Mouse (Mus musculus): ENCODE results near the gene Sbk2. TPM values are rescaled to one million over a fixed set of nuclear protein-coding genes. Genes with fewer than 3 reads are reported as not detected.
"Not testable (repeated sequence)": the region's sequence is repeated elsewhere in the genome, so short reads cannot be mapped to it uniquely, and the experiment has no call there.

The Sbk2 gene
- total and polyA plus RNA-seq, 3 experiments: 0.10 to 0.30 TPM; not detected in 1

- peaks cover 5% of the 10 kb centered on the region; the same call in 1 of the 2 replicates for H3K79me2 ChIP-seq (replicated peaks; ENCODE audit: control insufficient read depth, extremely low read depth, insufficient read depth, poor library complexity, severe bottlenecking)
- no peak overlapping the region for H3K9ac ChIP-seq (ENCODE audit: insufficient read depth, low read depth)
- TF ChIP-seq EP300 (IDR thresholded peaks at IDR 0.05; ENCODE audit: low read length) (no peak), POLR2AphosphoS2 (IDR thresholded peaks at IDR 0.05; ENCODE audit: low read depth, low read length) (no peak), UBTF (IDR thresholded peaks at IDR 0.05; ENCODE audit: low read depth, low read length) (no peak), ZKSCAN1 (IDR thresholded peaks at IDR 0.05; ENCODE audit: borderline replicate concordance, low read depth, low read length) (no peak)
- H3K4me2 ChIP-seq (ENCODE audit: insufficient read depth, low read depth, poor library complexity, severe bottlenecking): no peak overlapping the region
- peaks cover 4 to 20% of the 10 kb centered on the region in 2 experiments for H3K4me1 ChIP-seq (ENCODE audit: control insufficient read depth in 1 of 2, insufficient read depth in 2 of 2)
- no peaks in the 10 kb centered on the region for H3K27me3 ChIP-seq (replicated peaks)
- no peak overlapping the region for H3K4me3 ChIP-seq (replicated peaks in 1 of 3; ENCODE audit: low read depth in 2 of 3, low read length in 2 of 3, poor library complexity in 1 of 3)
- DNase-seq (ENCODE audit: extremely low read depth): no peak
- dilution Hi-C loops (cut with MboI; ENCODE audit: extremely low pct_ligation_motif_present, extremely low pct_unique_long_range_greater_than_20kb, low sequenced_read_pairs) (no loop called here), in situ Hi-C loops (cut with MboI; ENCODE audit: low pct_ligation_motif_present, low pct_unique_long_range_greater_than_20kb, low sequenced_read_pairs) (no loop called here)
- H3K36me3 ChIP-seq (replicated peaks in 1 of 2; ENCODE audit: control insufficient read depth in 1 of 2, insufficient read depth in 1 of 2, low read length in 1 of 2): peaks cover 54 to 68% of the 10 kb centered on the region in 2 experiments
- no peak overlapping the region for H3K27ac ChIP-seq (ENCODE audit: insufficient read depth, low read depth)
- H3K9me3 ChIP-seq (replicated peaks; ENCODE audit: low read length): no peaks in the 10 kb centered on the region
These were observed 44.0 kb upstream of the Sbk2 start for GRCm38 (mm10) chr7:5008229-5008628.

GRCm38 (mm10) chr7:5002876-5003275 is 38.7 kb upstream of the Sbk2 start:
- H3K4me3 ChIP-seq (replicated peaks in 1 of 3; ENCODE audit: low read depth in 2 of 3, low read length in 2 of 3, poor library complexity in 1 of 3); H3K27me3 ChIP-seq (replicated peaks); H3K4me1 ChIP-seq (ENCODE audit: control insufficient read depth in 1 of 2, insufficient read depth in 2 of 2); H3K4me2 ChIP-seq (ENCODE audit: insufficient read depth, low read depth, poor library complexity, severe bottlenecking); dilution Hi-C loops (cut with MboI; ENCODE audit: extremely low pct_ligation_motif_present, extremely low pct_unique_long_range_greater_than_20kb, low sequenced_read_pairs); H3K9ac ChIP-seq (ENCODE audit: insufficient read depth, low read depth); in situ Hi-C loops (cut with MboI; ENCODE audit: low pct_ligation_motif_present, low pct_unique_long_range_greater_than_20kb, low sequenced_read_pairs); H3K79me2 ChIP-seq (replicated peaks; ENCODE audit: control insufficient read depth, extremely low read depth, insufficient read depth, poor library complexity, severe bottlenecking); H3K9me3 ChIP-seq (replicated peaks; ENCODE audit: low read length); DNase-seq (ENCODE audit: extremely low read depth); H3K27ac ChIP-seq (ENCODE audit: insufficient read depth, low read depth): not testable (repeated sequence)
- peaks cover 8 to 20% of the 10 kb centered on the region in 2 experiments for H3K36me3 ChIP-seq (replicated peaks in 1 of 2; ENCODE audit: control insufficient read depth in 1 of 2, insufficient read depth in 1 of 2, low read length in 1 of 2)

GRCm38 (mm10) chr7:4999876-5000275 is 35.7 kb upstream of the Sbk2 start:
- H3K9ac ChIP-seq (ENCODE audit: insufficient read depth, low read depth): no peak overlapping the region
- H3K79me2 ChIP-seq (replicated peaks; ENCODE audit: control insufficient read depth, extremely low read depth, insufficient read depth, poor library complexity, severe bottlenecking): no peaks in the 10 kb centered on the region
- H3K27ac ChIP-seq (ENCODE audit: insufficient read depth, low read depth): no peak overlapping the region
- peaks cover 0 to 12% of the 10 kb centered on the region in 2 experiments; a peak in 2 of 4 replicates for H3K4me1 ChIP-seq (ENCODE audit: control insufficient read depth in 1 of 2, insufficient read depth in 2 of 2)
- dilution Hi-C loops (cut with MboI; ENCODE audit: extremely low pct_ligation_motif_present, extremely low pct_unique_long_range_greater_than_20kb, low sequenced_read_pairs): no loop called here
- H3K4me3 ChIP-seq (replicated peaks in 1 of 3; ENCODE audit: low read depth in 2 of 3, low read length in 2 of 3, poor library complexity in 1 of 3): no peak overlapping the region
- no peaks in the 10 kb centered on the region for H3K27me3 ChIP-seq (replicated peaks)
- H3K36me3 ChIP-seq (replicated peaks in 1 of 2; ENCODE audit: control insufficient read depth in 1 of 2, insufficient read depth in 1 of 2, low read length in 1 of 2): no peaks in the 10 kb centered on the region
- DNase-seq (ENCODE audit: extremely low read depth): no peak
- in situ Hi-C loops (cut with MboI; ENCODE audit: low pct_ligation_motif_present, low pct_unique_long_range_greater_than_20kb, low sequenced_read_pairs): no loop called here
- H3K9me3 ChIP-seq (replicated peaks; ENCODE audit: low read length): peaks cover 3% of the 10 kb centered on the region
- TF ChIP-seq MYC (IDR thresholded peaks at IDR 0.05; ENCODE audit: low read depth, low read length): no peak
- no peak for TF ChIP-seq ZKSCAN1 (IDR thresholded peaks at IDR 0.05; ENCODE audit: borderline replicate concordance, low read depth, low read length)
- peak; percentile 64 for TF ChIP-seq SMC3 (IDR thresholded peaks at IDR 0.05; ENCODE audit: low read depth, low read length)
- no peak for TF ChIP-seq PAX5 (IDR thresholded peaks at IDR 0.05; ENCODE audit: low read length)
- peak; percentile 11 to 65; a peak in 2 of 4 replicates for TF ChIP-seq CTCF (conservative IDR thresholded peaks at IDR 0.05 in 1 of 2, IDR thresholded peaks at IDR 0.05 in 1 of 2; ENCODE audit: low read depth in 2 of 2, low read length in 2 of 2)
- no peak for TF ChIP-seq ZNF384 (IDR thresholded peaks at IDR 0.05; ENCODE audit: low read depth, low read length)
- TF ChIP-seq POLR2AphosphoS2 (IDR thresholded peaks at IDR 0.05; ENCODE audit: low read depth, low read length): no peak
- TF ChIP-seq JUN (IDR thresholded peaks at IDR 0.05; ENCODE audit: insufficient read depth, low read depth, low read length): no peak
- TF ChIP-seq MXI1 (IDR thresholded peaks at IDR 0.05; ENCODE audit: low read depth, low read length): no peak
- no peak for TF ChIP-seq MAX (IDR thresholded peaks at IDR 0.05; ENCODE audit: low read length)
- TF ChIP-seq RAD21 (IDR thresholded peaks at IDR 0.05; ENCODE audit: low read depth, low read length): peak; percentile 51
- TF ChIP-seq ELF1 (IDR thresholded peaks at IDR 0.05; ENCODE audit: low read depth, low read length): no peak
- no peak for TF ChIP-seq JUND (conservative IDR thresholded peaks at IDR 0.05; ENCODE audit: low read depth, low read length)
- H3K4me2 ChIP-seq (ENCODE audit: insufficient read depth, low read depth, poor library complexity, severe bottlenecking): no peak overlapping the region
